Mouse (Mus musculus) cortical plate, adult 2 months (tissue): ENCODE data around the gene Fam129a.

ENCODE experiments used
- CTCF ChIP-seq: fragments of 200-500 bp; IDR thresholded peaks from 2 replicates; pipeline ENCODE4 v1.5.1; 2011; ENCODE audit warnings: mild to moderate bottlenecking, control low read depth, low read length; ENCODE audit not compliant: insufficient read depth; ENCODE audit errors: extremely low read depth
- POLR2A ChIP-seq: fragments of 200-500 bp; IDR thresholded peaks from 2 replicates; pipeline ENCODE4 v1.6.1; 2011; ENCODE audit warnings: mild to moderate bottlenecking, low read length, control low read depth; ENCODE audit not compliant: insufficient read depth; ENCODE audit errors: extremely low read depth

- TF ChIP-seq POLR2A (no peak), CTCF (no peak)
These were observed 155.4 kb downstream of the Fam129a start for GRCm38 (mm10) chr1:151726358-151726757.
